Mouse (Mus musculus) cerebellum, adult 2 months (tissue): ENCODE data around the gene D10Jhu81e. TPM values are rescaled to one million over a fixed set of nuclear protein-coding genes. Genes with fewer than 3 reads are reported as not detected.

Experiments used
- DNase-seq, 2 experiments: peaks; one replicate each; pipeline ENCODE4 v3.0.0; 2021
- H3K27ac ChIP-seq: fragments of 200-500 bp; 2 replicates; pipeline ENCODE4 v1.5.1; 2012; ENCODE audit warnings: low read length, control low read depth, inconsistent platforms; ENCODE audit not compliant: insufficient read depth
- H3K27me3 ChIP-seq: fragments of 200-500 bp; 2 replicates; pipeline ENCODE4 v1.6.1; 2012; ENCODE audit warnings: inconsistent platforms, mild to moderate bottlenecking, low read length, moderate library complexity; ENCODE audit not compliant: control insufficient read depth, insufficient read depth
- H3K4me1 ChIP-seq: fragments of 200-500 bp; 2 replicates; pipeline ENCODE4 v1.6.1; 2011; ENCODE audit warnings: low read length; ENCODE audit not compliant: control insufficient read depth, insufficient read depth
- H3K4me3 ChIP-seq: fragments of 200-500 bp; replicated peaks from 2 replicates; pipeline ENCODE3; 2011; ENCODE audit warnings: mild to moderate bottlenecking, low read depth, low read length, control low read depth; ENCODE audit not compliant: insufficient read depth
- CTCF ChIP-seq: fragments of 200-500 bp; IDR thresholded peaks from 2 replicates; pipeline ENCODE4 v1.5.1; 2011; ENCODE audit warnings: low read depth, mild to moderate bottlenecking, control low read depth, low read length, moderate library complexity, borderline replicate concordance; ENCODE audit not compliant: insufficient read depth
- POLR2A ChIP-seq: fragments of 200-500 bp; IDR thresholded peaks from 2 replicates; pipeline ENCODE4 v1.6.1; 2011; ENCODE audit warnings: low read length, control low read depth, borderline replicate concordance; ENCODE audit not compliant: insufficient read depth
- WGBS: fragments of 180-500 bp; shearing (Covaris S2); methylation state at CpG from one replicate; pipeline ENCODE4 v1.1.7; 2018; 5-methylcytosine and 5-hydroxymethylcytosine counted together
- polyA plus RNA-seq: library from polyadenylated mRNA; depleted of rRNA; stranded (reverse); fragments of >200 nt; gene quantifications from 2 replicates; pipeline ENCODE4 v1.2.3, GENCODE M21; 2012

D10Jhu81e gene
- polyA plus RNA-seq, 1 experiment = 172 TPM

DNA sequence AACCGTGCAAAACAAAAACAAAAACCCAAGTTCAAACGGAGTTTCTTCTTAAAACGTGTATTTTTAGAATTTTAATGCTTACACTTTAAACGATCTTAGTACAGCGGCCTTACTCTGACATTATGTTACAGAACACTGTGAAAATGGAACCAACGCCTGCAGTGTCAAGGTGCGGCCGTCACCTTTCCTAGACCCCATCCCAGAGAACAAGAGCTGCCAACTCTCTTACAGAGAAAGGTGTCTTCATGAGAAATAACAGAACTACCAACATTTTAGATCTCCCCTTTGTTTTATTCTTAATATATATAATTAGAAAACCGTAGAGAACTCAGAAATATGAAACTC, 15.8 kb upstream of the D10Jhu81e start:
- no peaks in the 10 kb centered on the region for H3K27me3 ChIP-seq
- H3K4me3 ChIP-seq = peak overlapping the region; percentile 63
- H3K4me1 ChIP-seq = no peaks in the 10 kb centered on the region
- no peak for TF ChIP-seq CTCF
- no peak for TF ChIP-seq POLR2A
- DNase-seq = no peak
- WGBS = 11% methylated on average over 9 of the region's 9 CpGs
- H3K27ac ChIP-seq = no peak overlapping the region; the same call in 1 of the 2 replicates

DNA sequence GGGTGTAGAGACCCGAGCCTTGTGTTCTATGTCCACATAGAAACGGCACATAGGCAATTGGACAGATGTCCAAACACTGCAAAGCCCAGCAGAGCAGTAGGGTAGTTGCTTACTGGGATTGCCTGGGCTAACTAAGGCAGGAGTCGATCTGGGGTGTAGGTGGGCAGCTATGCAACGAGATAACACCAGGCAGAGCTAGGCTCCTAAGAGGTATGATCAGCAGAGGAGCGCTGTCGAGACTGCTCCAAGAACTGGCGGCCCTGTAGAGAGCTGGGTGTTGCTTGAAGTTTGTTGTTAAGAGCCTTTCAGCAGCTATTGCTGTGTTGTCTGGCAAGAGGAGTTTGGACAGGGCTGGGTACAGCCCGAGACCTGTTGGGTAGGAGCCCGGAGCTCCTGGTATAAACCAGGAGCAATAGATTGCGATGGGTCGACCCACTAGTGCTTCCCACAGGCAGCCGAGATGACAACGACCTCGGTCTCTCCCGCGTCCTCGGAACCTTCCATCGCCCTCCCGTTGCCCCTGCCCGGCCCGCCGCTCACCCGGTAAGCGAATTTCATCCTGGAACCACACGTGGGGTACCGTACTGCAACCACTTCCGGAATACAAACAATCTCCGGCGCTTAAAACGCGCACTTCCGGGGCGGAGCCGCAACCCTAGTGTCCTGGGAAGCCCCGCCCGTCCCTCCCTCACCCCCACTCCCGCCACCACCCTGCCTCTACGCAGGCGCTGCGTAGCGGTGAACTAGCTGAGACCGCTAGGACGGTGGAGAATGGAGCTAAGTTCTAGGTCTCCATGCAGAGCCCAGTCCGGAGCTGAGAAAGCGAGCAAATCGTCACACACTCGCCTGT, 15.2 kb upstream of the D10Jhu81e start, which contains the start of gene Pwp2:
Gene Pwp2, minus strand, starts transcription at position 619 of the 850 bp plus-strand sequence.
- peak; percentile 89 to 90 for DNase-seq
- H3K27ac ChIP-seq = no peak within 1 kb of the TSS; the same call in 1 of the 2 replicates
- TF ChIP-seq POLR2A (peak; percentile 92), CTCF (peak; percentile 14; the same call in 1 of the 2 replicates)
- no peaks in the 10 kb centered on the region for H3K4me1 ChIP-seq
- peak within 1 kb of the TSS; percentile 63 for H3K4me3 ChIP-seq
- 1% methylated on average over 47 of the region's 47 CpGs for WGBS
- no peaks in the 10 kb centered on the region for H3K27me3 ChIP-seq

DNA sequence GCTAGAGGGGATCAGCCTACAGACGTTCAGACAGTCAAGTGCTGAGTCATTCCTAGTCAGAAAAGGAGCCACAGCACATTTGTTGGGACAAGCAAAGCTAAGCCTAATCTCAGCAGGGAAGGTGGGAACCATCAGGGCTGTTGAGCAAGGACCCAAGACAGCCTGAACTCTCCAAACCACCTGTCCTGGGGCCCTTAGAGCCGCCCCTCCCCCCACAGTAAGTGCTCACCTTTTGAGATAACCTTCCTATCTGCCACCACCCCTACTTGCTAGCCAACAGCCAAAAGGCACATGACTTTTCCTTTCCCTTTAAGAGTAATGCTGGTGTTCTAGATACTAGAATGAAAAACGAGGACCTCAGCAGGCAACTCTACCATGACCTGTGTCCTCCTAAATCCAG, 14.0 kb upstream of the D10Jhu81e start:
- Histone ChIP-seq H3K27me3 (no peaks in the 10 kb centered on the region), H3K27ac (no peak overlapping the region), H3K4me3 (no peak overlapping the region), H3K4me1 (no peaks in the 10 kb centered on the region)
- WGBS = 78% methylated on average over 3 of the region's 3 CpGs
- DNase-seq = no peak
- TF ChIP-seq POLR2A (no peak), CTCF (no peak)

DNA sequence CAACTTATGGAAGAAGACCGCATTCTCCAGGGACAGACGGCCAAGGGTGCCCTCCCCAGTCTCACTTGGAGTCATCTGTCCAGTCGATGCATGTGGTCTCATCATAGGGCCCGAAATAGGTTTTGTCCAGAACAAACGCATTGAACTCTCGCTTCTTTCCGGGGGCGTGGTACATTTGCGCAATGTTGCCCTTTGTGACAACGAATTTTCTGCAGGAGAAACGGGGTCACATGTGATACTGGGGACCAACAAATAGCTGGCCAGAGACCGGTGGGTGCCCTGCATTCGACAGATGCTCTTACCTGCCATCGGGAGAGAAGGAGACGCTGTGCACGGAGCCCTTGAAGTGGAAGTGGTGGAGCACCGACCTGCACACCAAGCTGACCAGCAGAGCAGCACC, 12.7 kb upstream of the D10Jhu81e start:
- WGBS = 93% methylated on average over 17 of the region's 17 CpGs
- Histone ChIP-seq H3K27ac (no peak overlapping the region), H3K4me3 (no peak overlapping the region), H3K27me3 (no peaks in the 10 kb centered on the region), H3K4me1 (no peaks in the 10 kb centered on the region)
- no peak for TF ChIP-seq CTCF
- no peak for TF ChIP-seq POLR2A
- DNase-seq = no peak

DNA sequence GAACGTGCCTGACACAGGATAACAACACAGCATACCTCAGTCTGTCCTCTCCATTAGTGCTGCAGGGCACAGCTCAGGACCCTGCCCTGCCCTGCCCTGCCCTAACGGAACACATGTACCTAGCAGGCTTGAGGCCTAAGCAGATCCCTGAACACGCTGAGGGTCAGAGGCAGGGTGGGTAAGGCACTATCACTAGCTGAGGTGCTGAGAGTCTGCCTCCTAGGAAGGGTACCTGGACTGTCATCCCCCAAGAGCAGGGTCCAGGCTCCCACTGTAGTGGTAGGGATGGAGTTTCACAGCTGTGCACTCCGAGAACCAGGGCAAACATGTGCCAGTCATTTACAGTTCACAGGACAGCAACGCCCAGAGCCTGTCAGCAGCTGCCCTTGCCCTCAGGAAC, 4.9 kb upstream of the D10Jhu81e start:
- TF ChIP-seq CTCF = no peak
- TF ChIP-seq POLR2A = no peak

DNA sequence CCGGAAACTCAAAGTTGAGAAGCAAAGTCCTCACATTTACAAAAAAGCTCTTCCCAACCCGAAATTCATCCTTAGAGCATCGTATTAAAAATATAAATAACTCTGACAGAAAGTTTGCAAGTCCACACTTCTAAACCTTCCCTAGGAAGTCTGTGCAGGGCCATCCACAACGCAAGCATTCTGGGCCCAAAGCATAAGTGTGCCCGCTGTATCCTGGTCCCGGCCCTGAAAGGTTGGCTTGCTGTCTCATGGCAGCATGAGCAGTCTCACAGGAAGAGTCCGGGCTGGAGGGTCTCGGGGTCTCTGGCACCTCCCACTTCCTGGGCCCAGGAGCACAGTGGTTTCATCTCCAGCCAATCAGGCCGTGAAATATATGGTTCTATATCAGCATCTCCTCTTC, 2.0 kb upstream of the D10Jhu81e start:
- TF ChIP-seq POLR2A (no peak), CTCF (no peak)
- Histone ChIP-seq H3K27ac (no peak overlapping the region), H3K4me3 (no peak overlapping the region), H3K27me3 (no peaks in the 10 kb centered on the region), H3K4me1 (peaks cover 24% of the 10 kb centered on the region)
- WGBS = 90% methylated on average over 9 of the region's 9 CpGs
- DNase-seq = no peak

More for the DNA sequence above, 4.9 kb upstream of the D10Jhu81e start:
- DNase-seq = no peak
- Histone ChIP-seq H3K27me3 (no peaks in the 10 kb centered on the region), H3K4me3 (no peak overlapping the region), H3K27ac (no peak overlapping the region), H3K4me1 (peaks cover 6% of the 10 kb centered on the region; the same call in 1 of the 2 replicates)
- WGBS = 95% methylated on average over 5 of the region's 5 CpGs

DNA sequence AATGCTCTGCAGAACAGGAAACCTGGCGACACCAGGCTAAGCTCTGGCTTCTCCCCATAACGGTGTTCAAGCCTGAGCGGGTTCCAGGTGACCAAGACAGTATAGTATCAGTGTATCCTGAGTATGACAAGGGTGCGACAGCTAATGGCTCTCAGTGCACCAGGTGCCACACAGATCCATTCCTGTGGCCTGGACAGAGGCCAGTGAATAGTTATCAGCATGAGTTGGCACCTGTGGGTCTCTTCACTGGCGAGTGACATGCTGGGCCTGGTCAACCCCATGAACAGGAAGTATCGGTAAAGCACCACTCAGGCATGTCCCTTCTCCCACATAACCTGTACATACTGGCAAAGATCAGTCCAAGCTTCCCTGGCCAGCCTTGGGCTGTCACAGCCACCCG, 1.5 kb upstream of the D10Jhu81e start:
- no peak for DNase-seq
- TF ChIP-seq CTCF (no peak), POLR2A (no peak)
- 73% methylated on average over 7 of the region's 7 CpGs for WGBS
- Histone ChIP-seq H3K4me1 (peaks cover 29% of the 10 kb centered on the region), H3K4me3 (no peak overlapping the region), H3K27ac (no peak overlapping the region), H3K27me3 (no peaks in the 10 kb centered on the region)

DNA sequence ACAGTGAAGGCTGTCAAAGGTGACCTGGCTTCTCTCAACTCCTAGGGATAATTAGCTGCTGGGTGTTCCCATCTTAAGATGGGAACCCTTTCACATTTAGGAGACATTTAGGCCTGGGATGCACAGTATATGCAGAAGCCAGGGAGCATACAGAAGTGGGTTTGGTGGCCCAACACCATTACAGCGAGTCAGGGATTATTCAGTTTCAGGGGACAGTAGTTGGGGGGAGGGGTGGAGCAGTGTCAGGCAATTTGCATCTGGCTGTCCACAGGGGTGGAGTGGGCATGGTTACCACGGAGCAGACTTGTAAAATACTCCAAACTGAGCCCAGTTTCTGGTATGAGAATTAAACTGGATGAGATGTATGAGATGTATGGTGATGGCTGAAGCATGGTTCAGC, 863 bp upstream of the D10Jhu81e start:
- peaks cover 35% of the 10 kb centered on the region for H3K4me1 ChIP-seq
- no peak overlapping the region for H3K4me3 ChIP-seq
- peak overlapping the region; percentile 45; the same call in 1 of the 2 replicates for H3K27ac ChIP-seq
- DNase-seq = no peak
- 58% methylated on average over 2 of the region's 2 CpGs for WGBS
- TF ChIP-seq POLR2A (no peak), CTCF (no peak)
- no peaks in the 10 kb centered on the region for H3K27me3 ChIP-seq
